Mouse (Mus musculus): ENCODE data around the gene Serf2.

Serf2 gene

DNA sequence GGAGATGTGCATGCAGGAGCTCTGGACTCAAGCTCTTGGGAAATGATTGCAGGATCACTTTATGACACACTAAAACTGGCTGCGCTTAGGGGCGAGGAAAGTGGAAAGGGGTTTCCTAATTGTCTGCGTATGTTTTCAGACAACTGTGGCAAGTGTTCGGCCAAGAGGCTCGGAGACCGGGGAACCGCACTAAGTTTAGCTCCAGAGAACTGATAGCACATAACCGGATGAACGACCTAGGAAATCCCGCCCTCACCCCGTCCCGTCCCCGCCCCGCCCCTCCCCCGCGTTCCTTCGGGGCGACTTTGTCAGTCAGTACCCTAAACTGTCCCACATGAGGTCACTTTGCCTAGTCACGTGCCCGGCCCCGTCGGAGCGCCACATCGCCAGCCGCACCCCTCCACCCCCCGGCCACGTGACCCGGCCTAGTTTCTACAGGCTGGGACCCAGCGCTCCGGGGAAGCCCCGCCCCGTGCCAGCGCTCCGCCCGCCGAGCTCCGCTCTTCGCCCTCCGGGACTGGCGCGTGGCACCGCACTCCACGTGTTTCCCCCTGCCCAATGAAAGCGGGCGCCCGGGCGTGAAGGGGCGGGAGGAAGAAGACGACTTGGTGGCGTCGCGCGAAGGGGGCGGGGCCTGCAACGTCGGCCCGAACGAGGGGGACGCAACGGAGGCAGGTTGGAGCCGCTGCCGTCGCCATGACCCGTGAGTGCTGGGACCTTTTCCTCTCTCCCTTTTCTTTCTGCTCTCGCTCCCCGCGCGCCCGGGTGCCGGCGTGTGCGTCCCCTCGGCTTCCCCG is at the start of gene Serf2:
Serf2 (plus strand) TSS at position 457 of the 797 bp plus-strand sequence.
- peak; percentile 100 for DNase-seq (ENCODE audit: low spot score in 2 of 2)

DNA sequence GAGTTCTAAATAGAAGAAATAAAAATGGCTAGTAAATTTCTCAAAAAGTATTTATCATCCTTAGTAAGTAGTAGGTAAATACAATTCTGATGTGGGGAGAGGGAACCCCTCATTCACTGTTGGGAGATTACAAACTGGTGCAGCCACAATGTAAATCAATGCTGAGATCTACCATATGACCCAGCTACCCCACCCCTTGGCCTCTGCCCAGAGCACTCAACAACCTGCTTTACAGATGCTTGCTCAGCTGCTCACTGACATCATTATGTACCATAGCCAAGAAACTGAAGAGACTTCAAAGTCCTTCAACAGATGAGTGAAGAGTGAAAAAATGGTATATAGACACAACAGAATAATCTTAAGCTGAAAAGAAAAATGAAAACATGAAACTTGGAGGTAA is 45.7 kb upstream of the Serf2 start:
- no peak for DNase-seq (ENCODE audit: low spot score in 2 of 2)

DNA sequence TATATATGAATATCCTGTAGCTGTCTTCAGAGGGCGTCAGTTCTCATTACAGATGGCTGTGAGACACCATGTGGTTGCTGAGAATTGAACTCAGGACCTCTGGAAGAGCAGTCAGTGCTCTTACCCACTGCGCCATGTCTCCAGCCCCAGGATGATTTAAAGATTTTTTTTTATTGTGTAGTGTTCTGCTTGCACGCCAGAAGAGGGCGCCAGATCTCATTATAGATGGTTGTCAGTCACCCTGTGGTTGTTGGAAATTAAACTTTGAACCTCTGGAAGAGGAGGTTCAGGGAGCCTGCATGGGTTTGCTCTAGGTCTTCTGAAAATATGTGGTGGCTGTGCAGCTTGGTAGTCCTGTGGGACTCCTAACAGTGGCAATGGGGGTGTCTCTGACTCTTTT is 40.8 kb upstream of the Serf2 start:
- peak; percentile 36 to 45 for DNase-seq (ENCODE audit: low spot score in 2 of 2)

DNA sequence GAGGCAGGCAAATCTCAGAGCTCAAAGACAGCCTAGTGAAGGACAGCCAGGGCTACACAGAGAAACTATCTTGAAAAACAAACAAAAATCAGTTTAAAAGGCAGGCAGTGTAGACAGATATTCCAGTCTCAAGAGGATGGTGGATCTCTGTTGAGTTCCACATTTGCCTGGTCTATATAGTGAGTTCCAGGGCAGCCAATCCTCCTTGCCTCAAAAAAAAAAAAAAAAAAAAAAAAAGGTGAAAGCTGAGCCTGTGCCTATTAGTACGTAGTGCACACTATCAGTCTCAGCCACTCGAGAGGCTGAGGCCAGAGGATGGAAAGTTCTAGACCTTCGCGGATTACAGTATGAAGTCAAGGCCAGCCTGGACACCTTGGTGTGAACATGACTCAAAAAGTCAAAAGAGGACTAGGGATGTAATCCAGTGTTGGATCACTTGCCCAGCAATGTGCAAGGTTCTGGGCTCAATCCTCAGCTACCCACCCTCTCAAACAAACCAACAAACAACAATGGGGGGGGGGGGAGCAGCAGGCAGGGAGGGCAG is 36.1 kb upstream of the Serf2 start:
- peak; percentile 2 to 18 for DNase-seq (ENCODE audit: low spot score in 2 of 2)

DNA sequence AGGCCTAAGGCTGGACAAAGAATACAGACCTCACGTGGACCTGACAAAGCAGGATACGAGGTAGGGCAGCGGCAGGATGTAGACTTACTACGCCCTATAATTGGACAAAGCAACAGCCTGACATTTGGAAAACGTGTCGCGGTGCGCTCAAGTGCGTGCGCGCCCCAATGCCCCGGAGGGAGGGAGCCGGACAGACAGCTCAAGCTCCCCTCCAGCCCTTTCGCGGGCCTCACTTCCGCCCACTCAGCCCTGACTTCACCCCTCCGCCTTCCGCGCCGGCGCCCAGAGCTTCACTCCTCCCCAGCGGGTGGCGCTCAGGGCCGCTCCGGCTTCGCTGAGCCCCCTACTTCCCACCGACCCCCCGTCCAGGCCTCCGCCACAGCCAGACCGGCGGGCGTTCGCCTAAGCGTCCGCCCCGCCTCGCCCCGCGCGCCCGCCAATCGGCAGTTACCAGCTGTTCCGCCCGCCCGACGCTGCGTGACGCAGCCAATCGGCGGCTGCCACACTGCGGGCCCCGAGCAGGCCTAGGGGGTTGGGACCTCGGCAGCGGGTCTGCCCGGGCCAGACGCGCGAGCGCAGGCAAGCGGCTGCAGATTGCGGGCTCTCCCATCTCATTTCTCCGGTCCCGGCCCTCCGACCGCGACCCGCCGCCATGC is 35.5 kb upstream of the Serf2 start, which contains the start of the genes Pdia3 and Catsper2:
Pdia3 (plus strand) TSS at position 389 of the 656 bp plus-strand sequence.
Catsper2 (minus strand) TSS at position 406 of the 656 bp plus-strand sequence.
- DNase-seq (ENCODE audit: low spot score in 2 of 2), result peak; percentile 96 to 97

DNA sequence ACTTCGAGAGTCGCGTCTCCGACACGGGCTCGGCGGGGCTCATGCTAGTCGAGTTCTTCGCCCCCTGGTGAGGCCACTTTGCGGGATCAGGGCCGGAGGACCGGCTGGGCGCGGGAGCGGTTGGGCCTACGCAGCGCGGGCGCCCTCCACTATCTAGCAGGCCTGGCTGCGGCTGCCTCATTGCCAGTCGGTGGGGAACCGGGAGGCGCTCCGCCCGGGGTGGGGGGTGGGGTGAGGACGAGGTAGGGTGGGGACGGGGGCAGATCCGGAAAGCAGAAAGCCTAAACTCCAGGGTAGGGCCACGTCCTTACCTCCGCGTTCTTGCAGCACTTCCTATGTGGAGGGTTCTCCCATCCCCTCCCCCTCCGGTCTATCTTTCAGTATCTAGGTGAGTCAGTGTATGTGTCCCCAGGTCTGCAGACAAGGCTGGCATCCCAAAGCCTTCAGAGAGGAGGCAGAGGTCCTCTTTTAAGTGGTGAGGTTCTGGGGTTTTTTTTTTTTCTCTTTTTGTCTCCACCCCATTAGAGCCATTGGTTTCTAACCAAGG is 34.8 kb upstream of the Serf2 start:
- DNase-seq (ENCODE audit: low spot score in 2 of 2), result peak; percentile 39 to 40

DNA sequence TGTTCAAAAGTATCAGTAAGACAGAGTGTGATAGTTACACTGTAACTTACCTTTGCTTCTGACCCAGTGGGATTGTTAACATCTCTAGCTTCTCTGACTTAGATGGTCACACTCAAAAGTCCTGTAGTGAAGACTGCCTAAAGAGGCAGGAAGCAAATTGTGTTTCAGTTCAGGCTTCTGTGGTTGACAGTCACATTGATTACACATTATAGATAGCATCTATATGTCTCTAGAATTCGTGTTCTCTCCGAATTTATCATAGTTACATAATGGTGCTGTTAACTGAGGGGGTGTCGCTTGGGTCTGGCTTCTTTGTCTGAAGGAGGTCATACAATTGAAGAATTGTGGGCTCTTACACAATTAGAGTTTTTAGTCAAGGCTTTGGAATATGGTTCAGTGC is 33.9 kb upstream of the Serf2 start:
- no peak for DNase-seq (ENCODE audit: low spot score in 2 of 2)

DNA sequence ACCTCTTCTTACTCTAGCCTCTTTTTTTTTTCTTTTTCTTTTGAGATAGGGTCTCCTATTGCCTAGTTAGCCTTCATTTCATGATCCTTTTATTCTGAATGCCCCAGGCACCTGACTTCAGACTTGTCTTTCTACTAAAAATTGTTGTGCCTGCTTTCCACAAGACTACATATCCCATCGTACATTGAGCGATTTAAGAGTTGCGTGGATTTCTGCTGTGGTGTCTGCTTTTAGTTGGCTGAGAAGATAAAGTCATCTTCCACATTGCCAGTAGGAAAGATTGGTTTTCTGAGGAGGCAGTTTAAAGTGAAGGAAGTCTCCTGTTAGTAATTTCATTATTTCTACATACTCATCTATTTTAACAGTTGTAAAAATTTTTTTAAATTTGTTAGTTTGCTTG is 33.4 kb upstream of the Serf2 start:
- DNase-seq (ENCODE audit: low spot score in 2 of 2), result no peak

DNA sequence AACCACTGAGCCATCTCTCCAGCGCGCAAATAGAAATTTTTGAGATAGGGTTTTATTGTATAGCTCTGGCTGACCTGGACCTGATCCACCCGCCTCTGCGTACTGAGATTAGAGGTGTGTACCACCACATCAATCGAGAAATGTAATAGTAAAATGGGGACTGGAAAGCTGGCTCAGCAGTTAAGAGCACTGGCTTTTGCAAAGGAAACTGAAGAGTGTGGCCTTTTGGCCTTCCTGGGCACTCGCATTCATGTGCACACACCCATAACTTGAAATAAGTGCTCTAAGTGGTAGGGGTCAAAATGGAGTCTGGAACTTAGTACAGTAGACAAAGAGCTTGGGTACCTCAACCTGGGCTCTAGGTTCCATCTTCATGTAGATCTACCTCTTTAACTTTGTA is 32.6 kb upstream of the Serf2 start:
- no peak for DNase-seq (ENCODE audit: low spot score in 2 of 2)

DNA sequence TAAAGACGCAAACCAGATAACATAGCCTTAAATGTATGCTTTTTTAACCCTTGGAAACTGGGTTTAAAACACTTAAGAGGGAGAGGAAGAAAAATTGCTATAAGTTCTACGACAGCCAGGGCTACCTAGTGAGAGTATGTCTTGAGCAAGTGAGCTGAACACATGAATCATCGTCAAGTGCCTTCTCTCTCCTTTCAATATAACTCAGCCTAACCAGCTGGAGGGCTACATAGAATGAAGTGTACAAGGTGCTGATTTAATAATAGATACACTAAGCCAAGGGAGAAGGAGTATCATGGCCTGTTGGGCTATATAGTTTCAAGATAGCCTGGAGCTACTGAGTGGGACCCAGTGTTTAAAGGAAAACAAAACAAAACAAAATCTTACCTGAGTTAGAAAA is 30.5 kb upstream of the Serf2 start:
- DNase-seq (ENCODE audit: low spot score in 2 of 2), result no peak

DNA sequence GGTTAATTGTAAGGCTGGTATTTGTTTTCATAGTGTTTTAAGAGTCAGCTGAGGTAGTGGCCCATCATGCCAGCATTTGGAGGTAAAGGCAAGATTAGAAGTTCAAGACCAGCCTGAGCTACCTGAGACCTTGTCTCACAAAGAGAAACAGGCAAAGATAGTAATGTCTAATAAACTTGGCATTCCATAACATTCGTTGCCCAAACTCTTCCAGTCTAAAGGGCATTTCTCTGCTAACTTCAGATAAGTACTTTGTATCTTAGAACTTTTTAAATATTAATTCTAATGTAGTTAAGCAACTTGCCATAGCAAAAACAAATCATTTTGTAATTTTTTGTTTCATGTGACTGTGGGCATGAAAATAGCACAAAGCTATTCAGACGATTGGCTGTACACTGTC is 25.8 kb upstream of the Serf2 start:
- DNase-seq (ENCODE audit: low spot score in 2 of 2), result no peak

DNA sequence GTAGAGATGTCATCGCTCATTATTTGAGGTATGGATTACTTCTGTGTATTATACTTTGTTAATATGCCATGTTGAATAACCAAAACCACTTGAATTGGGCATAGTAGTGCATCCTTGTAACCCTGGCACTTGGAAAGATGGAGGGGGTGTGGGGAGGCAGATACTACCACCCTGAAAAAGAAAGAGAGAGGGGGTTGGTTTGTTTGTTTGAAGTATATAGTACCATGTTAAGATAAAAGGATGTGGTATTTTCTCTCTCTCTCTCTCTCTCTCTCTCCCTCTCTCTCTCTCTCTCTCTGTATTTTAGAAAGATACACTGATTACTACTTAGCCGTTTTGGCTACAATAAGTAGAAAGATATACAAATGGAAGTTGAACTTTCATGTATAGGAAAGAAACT is 23.1 kb upstream of the Serf2 start:
- DNase-seq (ENCODE audit: low spot score in 2 of 2), result no peak

DNA sequence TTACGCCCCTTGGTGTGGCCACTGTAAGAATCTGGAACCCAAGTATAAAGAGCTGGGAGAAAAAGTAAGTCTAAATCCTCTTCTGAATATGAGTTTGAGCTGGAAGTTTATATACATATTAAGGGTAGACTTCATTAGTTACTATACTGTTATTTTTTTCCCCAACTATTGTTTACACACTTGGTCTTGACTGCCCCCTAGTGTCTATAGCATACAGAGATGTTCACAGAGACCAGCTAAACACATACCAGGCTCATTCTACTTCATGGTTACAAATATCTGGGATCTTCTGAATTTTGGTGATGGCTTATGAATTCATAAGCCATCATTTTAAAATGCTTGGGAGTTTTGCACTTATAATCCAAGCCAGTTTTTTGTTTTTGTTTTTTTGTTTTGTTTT is 14.1 kb upstream of the Serf2 start:
- DNase-seq (ENCODE audit: low spot score in 2 of 2), result peak in 1 of 2 experiments; percentile 43

DNA sequence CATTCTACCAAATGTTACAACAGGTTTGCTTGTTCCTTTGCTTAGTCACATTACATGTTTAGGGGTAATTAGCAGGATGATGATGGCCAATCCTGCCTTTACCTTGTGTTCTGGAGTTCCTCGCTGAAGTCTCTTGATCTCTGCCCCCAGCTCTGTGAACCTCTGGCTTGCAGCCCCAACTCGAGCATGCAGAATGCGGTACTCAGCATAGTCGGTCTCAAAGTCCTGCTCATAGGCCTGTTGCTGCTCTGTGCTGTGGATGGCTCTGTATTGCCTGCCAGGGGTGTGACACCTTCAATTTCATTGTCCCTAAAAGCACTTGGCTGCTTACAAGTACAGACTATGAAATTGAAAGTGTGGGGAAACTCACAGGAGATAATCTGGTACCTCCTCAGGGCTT is 9.2 kb upstream of the Serf2 start:
- no peak for DNase-seq (ENCODE audit: low spot score in 2 of 2)

DNA sequence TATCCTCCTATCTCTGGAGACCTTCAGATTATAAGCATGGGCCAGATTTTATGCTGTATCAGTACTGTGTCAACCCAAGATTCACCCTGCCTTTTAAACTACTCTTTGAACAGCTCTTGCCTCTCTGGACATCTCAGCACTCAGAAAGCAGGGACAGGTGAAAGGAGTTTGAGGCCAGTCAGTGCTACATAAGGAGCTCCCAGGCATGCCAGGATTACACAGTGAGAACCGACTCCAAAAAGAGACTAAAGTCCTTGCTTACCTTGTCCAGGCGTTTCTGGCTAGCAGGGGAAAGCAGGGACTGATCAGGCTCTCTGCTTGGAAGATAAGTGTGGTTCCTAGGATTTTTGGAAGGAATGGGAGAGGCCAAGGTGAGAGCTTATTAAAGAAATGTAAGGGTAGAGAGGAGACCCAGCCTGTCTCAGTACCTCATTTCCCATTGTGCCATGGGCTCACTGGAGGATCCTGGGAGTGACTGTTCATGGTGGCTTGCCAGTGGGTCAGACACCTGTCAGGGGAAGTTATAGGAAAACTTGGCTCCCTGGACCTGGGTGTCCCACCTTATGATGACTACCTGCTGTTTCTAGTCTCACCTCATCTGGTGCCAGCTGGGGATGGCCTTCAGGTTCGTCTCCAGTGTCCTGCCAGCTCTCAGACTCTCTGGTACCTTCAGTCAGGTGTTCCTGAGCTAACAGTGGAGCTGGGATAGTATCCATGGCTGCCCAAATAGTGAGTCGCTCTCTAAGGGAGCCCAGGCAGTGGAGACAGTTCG is 8.0 kb upstream of the Serf2 start:
- DNase-seq (ENCODE audit: low spot score in 2 of 2), result no peak

DNA sequence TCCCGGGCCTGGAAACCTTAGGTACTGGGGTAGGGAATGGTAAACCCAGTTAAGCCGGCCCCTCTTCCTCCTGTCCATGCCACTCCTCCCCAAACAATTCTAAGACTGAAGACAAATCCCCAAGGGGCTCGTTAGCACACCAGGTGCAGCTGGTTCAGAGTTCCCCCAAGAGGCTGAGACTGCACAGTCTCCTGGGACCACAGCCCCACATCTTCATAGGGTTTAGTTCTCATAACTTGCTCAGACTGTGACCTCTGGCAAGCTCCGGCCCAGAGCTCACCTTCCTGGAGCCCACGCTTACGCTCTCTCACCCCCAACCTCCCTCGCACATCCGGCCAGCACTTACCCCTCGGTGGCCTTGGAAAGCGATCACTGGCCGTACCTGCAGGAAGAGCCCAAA is 7.2 kb upstream of the Serf2 start:
- peak; percentile 88 to 89 for DNase-seq (ENCODE audit: low spot score in 2 of 2)

DNA sequence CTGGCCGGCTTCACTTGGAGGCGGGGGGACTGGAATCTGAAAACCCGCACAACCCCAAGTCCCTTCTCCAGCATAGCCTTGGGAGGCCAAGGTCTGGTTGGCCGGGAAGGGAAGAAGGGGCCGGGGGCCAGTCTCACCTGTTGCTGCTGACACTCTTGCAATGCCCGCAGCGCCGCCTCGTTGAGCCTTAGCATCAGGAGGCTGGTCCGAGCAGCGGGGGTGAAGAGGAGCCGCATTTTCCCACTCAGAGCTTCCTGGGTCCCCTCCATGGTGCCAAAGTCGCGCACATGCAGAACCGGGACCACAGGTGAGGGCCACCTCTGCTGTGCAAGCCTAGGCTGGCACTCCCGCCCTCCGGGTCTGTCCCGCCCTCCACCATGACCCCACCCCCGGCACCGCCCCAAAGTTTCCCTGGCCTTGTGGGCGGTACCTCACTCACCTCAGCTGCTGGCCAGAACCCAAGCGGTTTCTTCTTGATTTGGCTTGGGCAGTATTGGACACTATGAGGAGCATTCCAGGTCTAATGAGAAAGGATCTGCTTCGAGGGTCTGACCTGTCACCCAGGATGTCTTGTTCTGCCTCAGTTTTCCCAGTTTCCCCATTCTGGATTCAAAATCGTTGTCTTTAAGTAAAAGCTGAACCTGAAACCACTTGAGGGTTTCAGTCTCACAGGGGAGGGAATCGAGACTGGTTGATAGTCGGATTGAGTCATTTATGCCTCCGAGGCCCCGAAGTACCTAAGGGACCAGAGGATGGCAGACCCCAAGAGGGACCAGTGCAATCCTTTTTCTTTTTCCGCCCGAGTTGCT is 6.5 kb upstream of the Serf2 start:
- DNase-seq (ENCODE audit: low spot score in 2 of 2), result peak; percentile 79 to 84

DNA sequence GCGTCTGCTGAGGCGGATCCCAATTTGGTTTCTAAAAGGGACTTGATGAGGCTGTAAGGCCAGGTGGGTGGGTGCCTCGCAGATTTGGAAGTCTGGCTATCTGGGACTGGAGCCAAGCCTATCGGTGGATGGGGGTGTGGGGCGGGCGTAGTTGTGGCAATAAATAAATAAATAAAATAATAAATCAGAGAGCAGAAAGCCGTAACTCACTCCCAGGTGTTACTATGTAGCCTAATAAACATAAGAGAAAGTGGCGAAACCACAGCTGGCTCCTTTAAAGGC is 6.0 kb upstream of the Serf2 start:
- no peak for DNase-seq (ENCODE audit: low spot score in 2 of 2)

DNA sequence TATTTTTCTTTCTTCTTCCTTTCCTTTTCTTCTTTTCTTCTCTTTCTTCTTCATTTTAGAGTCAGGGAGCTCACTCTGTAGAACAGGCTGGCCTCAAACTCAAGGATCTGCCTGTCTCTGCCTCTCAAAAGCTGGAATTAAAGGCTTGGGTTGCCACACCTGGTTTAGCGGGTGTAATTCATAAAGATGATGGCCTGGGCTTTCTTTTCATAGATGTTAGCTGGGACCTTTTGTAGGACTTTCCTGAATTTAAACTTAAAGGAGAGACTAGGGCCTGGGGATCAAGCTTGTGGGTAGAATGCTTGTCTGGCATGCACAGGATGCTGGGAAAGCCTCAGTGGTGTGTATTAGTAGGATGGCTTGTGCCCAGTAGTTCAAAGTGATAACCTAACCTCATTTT is 4.8 kb upstream of the Serf2 start, which contains the start of gene Ell3:
Ell3 (minus strand) TSS at position 101 of the 400 bp plus-strand sequence.
- no peak for DNase-seq (ENCODE audit: low spot score in 2 of 2)

DNA sequence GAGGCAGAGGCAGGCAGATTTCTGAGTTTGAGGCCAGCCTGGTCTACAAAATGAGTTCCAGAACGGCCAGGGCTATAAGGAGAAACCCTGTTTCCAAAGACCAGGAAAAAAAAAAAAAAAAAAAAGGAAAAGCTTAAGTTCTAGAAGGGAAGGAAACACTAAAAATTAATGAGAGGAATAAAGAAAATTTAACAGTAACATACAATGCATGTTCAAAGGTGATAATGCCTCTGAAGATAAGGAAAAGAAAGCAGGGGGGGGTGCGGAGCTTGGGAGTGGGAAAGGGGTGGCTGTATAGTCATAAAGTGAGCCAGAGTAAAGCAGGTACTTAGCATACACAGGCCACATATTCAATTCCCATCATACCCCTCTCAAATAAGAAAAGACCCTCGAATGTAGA is 3.9 kb upstream of the Serf2 start:
- no peak for DNase-seq (ENCODE audit: low spot score in 2 of 2)

DNA sequence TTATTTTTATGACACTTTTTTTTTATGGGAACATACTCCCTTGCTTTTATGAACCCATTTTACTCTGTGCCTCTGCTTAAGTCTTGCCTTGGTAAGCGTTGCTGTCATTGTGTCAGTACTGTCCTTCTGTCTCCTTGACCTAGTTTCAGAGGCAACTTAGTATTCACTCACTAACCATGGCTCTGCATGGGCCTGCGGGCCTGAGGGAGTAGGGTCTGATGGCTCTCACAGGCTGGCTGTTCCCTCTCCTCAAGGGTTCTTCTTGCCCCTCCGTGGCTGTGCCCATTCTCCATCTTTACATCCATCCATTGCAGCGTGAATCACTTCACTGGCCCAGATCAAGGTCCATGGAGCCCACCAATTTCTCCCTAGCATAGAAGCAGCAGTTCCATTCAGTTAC is 2.5 kb upstream of the Serf2 start:
- no peak for DNase-seq (ENCODE audit: low spot score in 2 of 2)

All from spleen, postnatal 36 days (tissue).